Mouse (Mus musculus): Measurements from ENCODE around the gene Fam222b. TPM values are rescaled to one million over a fixed set of nuclear protein-coding genes. Genes with fewer than 3 reads are reported as not detected.
"Not testable (repeated sequence)": the region's sequence is repeated elsewhere in the genome, so short reads cannot be mapped to it uniquely, and the experiment has no call there.

Fam222b gene
- 22.3 and 23.9 TPM in 2 replicates for polyA plus RNA-seq (2014; fragmentation: Nextera tagmentation; extraction: Ambion mirVana)

DNA sequence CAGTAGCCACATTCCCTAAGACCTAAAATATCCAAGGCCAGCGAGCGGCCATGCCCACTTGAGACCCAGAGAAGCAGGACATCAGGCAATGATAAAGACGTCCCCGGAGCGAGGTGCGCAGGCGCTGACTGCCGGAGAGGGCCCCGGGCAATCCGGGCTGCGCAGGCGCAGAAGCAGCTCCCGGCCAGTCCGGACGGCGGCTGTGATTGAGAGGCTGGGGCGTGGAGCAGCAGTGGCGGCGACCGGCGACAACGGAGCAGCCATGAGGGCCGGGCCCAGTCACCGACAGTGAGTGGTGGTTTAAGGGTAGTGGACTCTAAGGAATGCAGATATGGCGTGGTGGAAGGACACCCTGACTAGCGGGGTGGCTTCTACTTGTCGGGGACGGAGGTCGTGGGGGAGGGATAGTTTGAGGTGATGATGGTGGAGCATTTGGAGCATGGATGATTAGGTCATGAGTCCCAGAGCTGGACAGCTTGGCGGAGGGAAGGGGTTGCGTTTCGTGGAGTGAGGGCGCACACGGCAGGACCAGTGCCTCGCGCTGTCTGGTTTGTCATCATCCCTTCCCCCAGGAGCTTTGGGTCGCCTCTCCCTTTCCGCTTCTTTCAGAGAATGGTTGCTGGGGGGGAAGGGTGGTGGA, at the start of gene Fam222b:
Fam222b (plus strand) TSS at position 157 of the 640 bp plus-strand sequence.
- no peaks in the 10 kb centered on the region for H3K9me3 ChIP-seq (replicated peaks; ENCODE audit: control insufficient read depth, low read length)
- ATAC-seq (peak; percentile 97), DNase-seq (ENCODE audit: low spot score) (peak; percentile 95)
- peak within 1 kb of the TSS; percentile 78 for H3K4me2 ChIP-seq (ENCODE audit: low read length)
- H3K9ac ChIP-seq (ENCODE audit: low read length): peak within 1 kb of the TSS; percentile 89
- H3K36me3 ChIP-seq (ENCODE audit: control insufficient read depth, insufficient read depth, low read length): no peaks in the 10 kb centered on the region
- peaks cover 15% of the 10 kb centered on the region for H3K4me1 ChIP-seq (ENCODE audit: control insufficient read depth, insufficient read depth, low read length)
- under 1% methylated on average over 38 of the region's 38 CpGs for WGBS
- peak within 1 kb of the TSS; percentile 64 for H3K27ac ChIP-seq (ENCODE audit: low read depth, low read length)
- peak within 1 kb of the TSS; percentile 83 for H3K4me3 ChIP-seq (ENCODE audit: low read depth, low read length)
- H3K27me3 ChIP-seq (replicated peaks; ENCODE audit: control insufficient read depth, insufficient read depth, low read length): no peaks in the 10 kb centered on the region

DNA sequence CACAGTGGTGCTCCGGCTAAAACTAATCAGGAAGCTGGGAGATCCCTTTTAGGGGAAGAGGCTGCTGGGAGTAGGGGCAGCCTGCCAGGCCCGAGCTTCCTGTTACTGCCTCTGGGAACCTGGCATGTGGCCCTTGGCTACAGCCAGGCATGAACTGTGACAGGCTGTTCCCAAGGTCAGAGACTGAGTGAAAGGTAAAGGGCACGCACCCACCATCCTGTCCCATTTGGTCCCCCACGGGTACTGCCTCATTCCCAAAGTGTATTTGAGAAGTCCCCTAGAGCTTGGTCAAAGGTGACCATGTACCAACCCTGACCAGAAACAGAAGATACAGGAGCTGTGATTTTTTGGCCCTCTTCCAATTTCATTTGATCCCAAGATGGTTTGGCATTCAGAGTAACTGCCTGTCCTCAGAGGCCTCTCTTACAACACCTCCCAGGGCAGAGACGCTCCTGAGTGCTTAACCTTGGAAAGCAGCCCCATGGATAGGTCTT, 49.7 kb upstream of the Fam222b start:
- 78% methylated on average over 5 of the region's 5 CpGs for WGBS
- DNase-seq (ENCODE audit: low spot score): peak; percentile 41
- no peak overlapping the region for H3K27ac ChIP-seq (ENCODE audit: low read depth, low read length)
- no peak overlapping the region for H3K4me3 ChIP-seq (ENCODE audit: low read depth, low read length)
- no peaks in the 10 kb centered on the region for H3K4me1 ChIP-seq (ENCODE audit: control insufficient read depth, insufficient read depth, low read length)
- H3K36me3 ChIP-seq (ENCODE audit: control insufficient read depth, insufficient read depth, low read length): peaks cover 3% of the 10 kb centered on the region; the same call in 1 of the 2 replicates
- H3K27me3 ChIP-seq (replicated peaks; ENCODE audit: control insufficient read depth, insufficient read depth, low read length): no peaks in the 10 kb centered on the region
- no peaks in the 10 kb centered on the region for H3K9me3 ChIP-seq (replicated peaks; ENCODE audit: control insufficient read depth, low read length)
- no peak for ATAC-seq
- H3K4me2 ChIP-seq (ENCODE audit: low read length): no peak overlapping the region
- H3K9ac ChIP-seq (ENCODE audit: low read length): no peak overlapping the region

DNA sequence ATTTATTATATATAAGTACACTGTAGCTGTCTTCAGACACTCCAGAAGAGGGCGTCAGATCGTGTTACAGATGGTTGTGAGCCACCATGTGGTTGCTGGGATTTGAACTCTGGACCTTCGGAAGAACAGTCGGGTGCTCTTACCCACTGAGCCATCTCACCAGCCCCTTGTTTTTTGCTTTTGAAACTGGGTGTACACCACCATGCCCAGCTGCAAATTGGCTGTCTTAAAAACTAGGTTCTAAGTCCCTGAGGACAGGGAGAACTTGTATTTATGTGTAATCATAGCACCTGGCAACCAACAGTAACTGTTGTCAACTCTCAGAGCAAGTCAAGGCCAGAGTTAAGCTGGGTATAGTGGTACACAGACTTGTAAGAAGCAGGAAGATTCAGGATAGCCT, 45.8 kb upstream of the Fam222b start:
- H3K27ac ChIP-seq (ENCODE audit: low read depth, low read length); ATAC-seq; H3K9ac ChIP-seq (ENCODE audit: low read length); H3K4me3 ChIP-seq (ENCODE audit: low read depth, low read length); H3K4me2 ChIP-seq (ENCODE audit: low read length); H3K4me1 ChIP-seq (ENCODE audit: control insufficient read depth, insufficient read depth, low read length); H3K9me3 ChIP-seq (replicated peaks; ENCODE audit: control insufficient read depth, low read length); DNase-seq (ENCODE audit: low spot score); H3K27me3 ChIP-seq (replicated peaks; ENCODE audit: control insufficient read depth, insufficient read depth, low read length): not testable (repeated sequence)
- H3K36me3 ChIP-seq (ENCODE audit: control insufficient read depth, insufficient read depth, low read length): peaks cover 30% of the 10 kb centered on the region
- whole genome bisulfite sequencing: 95% methylated on average over 4 of the region's 4 CpGs

DNA sequence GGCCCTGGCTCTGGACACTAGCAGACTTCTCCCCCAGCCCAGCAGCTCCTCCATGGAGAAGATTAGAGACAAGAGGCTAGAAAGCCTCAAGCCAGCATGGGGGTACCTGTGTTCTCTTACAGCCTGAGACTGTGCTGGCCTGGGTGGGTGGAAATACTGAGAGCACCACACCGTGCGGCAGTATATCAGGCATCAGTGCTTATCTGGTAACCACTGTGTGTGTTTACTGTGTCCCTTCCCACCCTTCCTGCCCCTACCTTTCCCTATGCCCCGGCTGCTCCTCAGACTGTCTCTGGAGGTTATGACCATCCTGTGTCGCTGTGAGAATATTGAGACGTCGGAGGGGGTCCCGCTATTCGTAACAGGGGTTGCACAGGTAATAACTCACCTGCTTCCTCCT, 41.4 kb upstream of the Fam222b start:
- H3K9ac ChIP-seq (ENCODE audit: low read length): no peak overlapping the region

DNA sequence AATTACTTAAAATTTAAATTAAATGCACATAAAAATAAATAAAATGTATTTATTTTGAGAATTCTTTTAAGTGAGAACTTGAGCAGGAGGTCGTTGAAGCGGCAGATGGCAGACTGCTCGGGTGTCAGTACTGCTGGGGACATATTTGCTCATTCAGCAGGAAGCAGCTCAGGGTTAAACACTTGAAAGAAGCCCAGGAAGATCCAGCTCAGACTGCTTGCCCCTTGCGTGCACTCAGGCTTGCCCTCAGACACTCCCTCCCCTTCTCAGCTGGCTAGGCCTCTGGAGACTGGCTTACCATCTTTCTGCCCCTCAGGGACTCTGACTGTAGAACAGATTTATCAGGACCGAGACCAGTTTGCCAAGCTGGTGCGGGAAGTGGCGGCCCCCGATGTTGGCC, 37.5 kb upstream of the Fam222b start:
- ATAC-seq (no peak), DNase-seq (ENCODE audit: low spot score) (no peak)
- Histone ChIP-seq H3K36me3 (ENCODE audit: control insufficient read depth, insufficient read depth, low read length) (peaks cover 74% of the 10 kb centered on the region), H3K4me2 (ENCODE audit: low read length) (no peak overlapping the region), H3K9ac (ENCODE audit: low read length) (no peak overlapping the region), H3K27me3 (replicated peaks; ENCODE audit: control insufficient read depth, insufficient read depth, low read length) (no peaks in the 10 kb centered on the region), H3K4me3 (ENCODE audit: low read depth, low read length) (no peak overlapping the region), H3K27ac (ENCODE audit: low read depth, low read length) (no peak overlapping the region), H3K9me3 (replicated peaks; ENCODE audit: control insufficient read depth, low read length) (no peaks in the 10 kb centered on the region), H3K4me1 (ENCODE audit: control insufficient read depth, insufficient read depth, low read length) (no peaks in the 10 kb centered on the region)
- 84% methylated on average over 8 of the region's 8 CpGs for WGBS

More for the DNA sequence above, 41.4 kb upstream of the Fam222b start:
- H3K4me2 ChIP-seq (ENCODE audit: low read length): no peak overlapping the region
- H3K36me3 ChIP-seq (ENCODE audit: control insufficient read depth, insufficient read depth, low read length): peaks cover 73% of the 10 kb centered on the region
- H3K27ac ChIP-seq (ENCODE audit: low read depth, low read length): no peak overlapping the region
- no peaks in the 10 kb centered on the region for H3K4me1 ChIP-seq (ENCODE audit: control insufficient read depth, insufficient read depth, low read length)
- no peaks in the 10 kb centered on the region for H3K9me3 ChIP-seq (replicated peaks; ENCODE audit: control insufficient read depth, low read length)
- no peak for DNase-seq (ENCODE audit: low spot score)
- 95% methylated on average over 8 of the region's 8 CpGs for WGBS
- H3K27me3 ChIP-seq (replicated peaks; ENCODE audit: control insufficient read depth, insufficient read depth, low read length): no peaks in the 10 kb centered on the region
- no peak for ATAC-seq
- H3K4me3 ChIP-seq (ENCODE audit: low read depth, low read length): no peak overlapping the region

DNA sequence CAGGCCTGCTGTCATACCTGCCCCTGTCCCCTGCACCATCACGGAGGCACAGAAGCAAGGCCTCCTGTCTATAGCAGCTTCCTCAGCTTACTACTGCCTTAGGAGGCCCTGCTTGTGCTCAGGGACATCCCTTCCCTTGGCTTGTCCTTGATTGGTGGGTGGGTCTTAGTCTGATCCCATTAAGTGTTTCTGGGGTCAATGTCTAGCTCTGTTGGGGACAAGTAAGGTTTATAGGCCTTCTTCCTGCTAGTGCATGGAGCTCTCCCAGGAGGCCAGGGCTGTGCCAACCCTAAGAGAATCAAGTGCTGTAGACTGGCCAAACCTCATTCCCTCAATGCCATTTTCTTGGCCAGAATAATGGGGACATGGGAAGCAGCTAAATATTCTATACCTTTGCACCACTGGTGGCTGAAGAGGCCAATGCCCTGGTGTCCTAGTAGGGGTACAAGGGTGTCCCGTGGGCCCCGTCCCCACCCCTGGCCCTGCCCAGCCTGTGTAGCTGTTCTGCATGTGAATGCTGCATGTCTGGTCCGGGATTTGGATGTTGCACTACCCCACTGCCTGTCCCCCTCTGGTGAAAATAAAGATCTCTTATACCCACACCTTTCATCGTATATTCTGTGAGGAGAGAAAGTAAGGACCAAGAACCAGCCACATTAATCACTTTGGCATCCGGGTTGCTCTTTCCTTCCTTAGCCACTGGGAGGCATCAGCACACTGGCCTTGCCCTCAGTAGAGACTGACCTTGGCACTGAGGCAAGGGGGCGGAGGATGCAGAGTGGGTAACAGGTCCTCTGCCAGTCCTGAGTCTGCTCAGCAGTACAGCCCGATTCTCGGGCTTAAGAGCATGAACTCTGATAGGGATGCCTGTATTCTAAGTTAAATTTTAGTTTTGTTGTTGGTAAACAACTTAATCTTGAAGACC, 34.4 kb upstream of the Fam222b start:
- Histone ChIP-seq H3K9me3 (replicated peaks; ENCODE audit: control insufficient read depth, low read length) (no peaks in the 10 kb centered on the region), H3K4me3 (ENCODE audit: low read depth, low read length) (no peak overlapping the region), H3K27ac (ENCODE audit: low read depth, low read length) (no peak overlapping the region), H3K27me3 (replicated peaks; ENCODE audit: control insufficient read depth, insufficient read depth, low read length) (no peaks in the 10 kb centered on the region), H3K4me1 (ENCODE audit: control insufficient read depth, insufficient read depth, low read length) (no peaks in the 10 kb centered on the region), H3K36me3 (ENCODE audit: control insufficient read depth, insufficient read depth, low read length) (peaks cover 51% of the 10 kb centered on the region), H3K9ac (ENCODE audit: low read length) (no peak overlapping the region), H3K4me2 (ENCODE audit: low read length) (no peak overlapping the region)
- 58% methylated on average over 9 of the region's 9 CpGs for WGBS
- peak; percentile 70; the same call in 1 of the 2 replicates for ATAC-seq
- peak; percentile 80 for DNase-seq (ENCODE audit: low spot score)

DNA sequence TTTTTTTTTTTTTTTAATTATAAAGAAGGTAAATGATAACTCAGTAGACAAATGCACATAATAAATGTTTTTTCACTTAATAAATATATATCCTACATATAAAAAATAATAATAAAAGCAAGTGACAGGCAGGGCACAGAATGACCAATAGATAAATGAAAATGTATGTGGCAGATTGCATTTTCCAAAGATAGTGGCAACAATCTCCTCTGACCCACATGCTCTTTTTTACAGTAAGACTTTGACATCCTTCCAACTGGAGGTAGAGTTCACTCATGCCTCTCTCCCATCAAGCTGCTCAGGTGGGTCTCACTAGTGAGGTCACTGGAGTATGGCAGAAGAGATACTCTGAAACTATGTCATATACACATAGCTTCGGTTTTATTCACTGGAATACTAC, 31.9 kb upstream of the Fam222b start:
- no peak for ATAC-seq
- no peak for DNase-seq (ENCODE audit: low spot score)
- WGBS: 96% methylated on average over 1 of the region's 1 CpGs

DNA sequence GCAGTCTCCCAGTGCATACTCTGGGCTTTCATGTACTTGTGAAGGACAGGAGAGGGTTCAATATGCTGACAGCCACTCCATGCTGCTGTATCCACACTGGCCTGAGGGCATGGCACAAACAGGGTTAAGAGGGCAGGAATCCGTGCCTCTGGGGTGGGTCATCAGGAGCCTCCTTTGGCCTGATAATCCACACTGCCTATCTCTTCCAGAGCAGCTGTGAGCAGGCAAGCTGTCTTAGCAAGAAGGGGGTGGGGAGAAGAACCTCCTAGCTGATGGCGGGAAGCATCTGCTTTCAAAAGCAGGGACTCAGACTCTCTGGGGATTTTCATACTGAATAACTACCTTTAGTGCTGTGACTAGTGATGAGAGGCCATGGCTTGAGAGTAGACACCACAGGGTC, 28.6 kb upstream of the Fam222b start:
- no peaks in the 10 kb centered on the region for H3K27me3 ChIP-seq (replicated peaks; ENCODE audit: control insufficient read depth, insufficient read depth, low read length)
- DNase-seq (ENCODE audit: low spot score) (no peak), ATAC-seq (no peak)
- no peak overlapping the region for H3K9ac ChIP-seq (ENCODE audit: low read length)
- WGBS: 50% methylated on average over 2 of the region's 2 CpGs
- no peaks in the 10 kb centered on the region for H3K36me3 ChIP-seq (ENCODE audit: control insufficient read depth, insufficient read depth, low read length)
- no peaks in the 10 kb centered on the region for H3K4me1 ChIP-seq (ENCODE audit: control insufficient read depth, insufficient read depth, low read length)
- no peaks in the 10 kb centered on the region for H3K9me3 ChIP-seq (replicated peaks; ENCODE audit: control insufficient read depth, low read length)
- no peak overlapping the region for H3K27ac ChIP-seq (ENCODE audit: low read depth, low read length)
- H3K4me2 ChIP-seq (ENCODE audit: low read length): no peak overlapping the region
- H3K4me3 ChIP-seq (ENCODE audit: low read depth, low read length): no peak overlapping the region

More for the DNA sequence above, 31.9 kb upstream of the Fam222b start:
- Histone ChIP-seq H3K9me3 (replicated peaks; ENCODE audit: control insufficient read depth, low read length) (no peaks in the 10 kb centered on the region), H3K27ac (ENCODE audit: low read depth, low read length) (no peak overlapping the region), H3K9ac (ENCODE audit: low read length) (no peak overlapping the region), H3K4me1 (ENCODE audit: control insufficient read depth, insufficient read depth, low read length) (no peaks in the 10 kb centered on the region), H3K36me3 (ENCODE audit: control insufficient read depth, insufficient read depth, low read length) (peaks cover 27% of the 10 kb centered on the region), H3K27me3 (replicated peaks; ENCODE audit: control insufficient read depth, insufficient read depth, low read length) (no peaks in the 10 kb centered on the region), H3K4me3 (ENCODE audit: low read depth, low read length) (no peak overlapping the region), H3K4me2 (ENCODE audit: low read length) (no peak overlapping the region)
